Mouse (Mus musculus) liver, embryonic 12.5 days (tissue): ENCODE measurements at regions not wholly inside any gene's neighbourhood (a gene's known extent, or its start where the extent isn't known, plus 50 kb on each side); places are given as distances from the start of the nearest gene placed in this dataset.

Source experiments
- ATAC-seq: fragments of 200-750 bp; cut with Nextera tagmentation; 2 replicates; pipeline ENCODE4 v1.8.0; 2017; ENCODE audit warnings: moderate number of reproducible peaks, mild to moderate bottlenecking, moderate library complexity
- H3K27ac ChIP-seq: fragments of 300-500 bp; sonication (generic); 2 replicates; pipeline ENCODE4 v1.5.1; 2016; ENCODE audit warnings: mild to moderate bottlenecking
- H3K27me3 ChIP-seq: fragments of 300-500 bp; sonication (generic); replicated peaks from 2 replicates; pipeline ENCODE4 v1.6.1; 2016; ENCODE audit warnings: mild to moderate bottlenecking, moderate library complexity
- H3K36me3 ChIP-seq: fragments of 300-500 bp; sonication (generic); 2 replicates; pipeline ENCODE4 v1.6.1; 2016; ENCODE audit warnings: mild to moderate bottlenecking, moderate library complexity
- H3K4me1 ChIP-seq: fragments of 300-500 bp; sonication (generic); 2 replicates; pipeline ENCODE4 v1.6.1; 2016
- H3K4me2 ChIP-seq: fragments of 300-500 bp; sonication (generic); 2 replicates; pipeline ENCODE4 v1.6.1; 2016; ENCODE audit warnings: mild to moderate bottlenecking, moderate library complexity
- H3K4me3 ChIP-seq: fragments of 300-500 bp; sonication (generic); 2 replicates; pipeline ENCODE4 v1.5.1; 2016; ENCODE audit warnings: mild to moderate bottlenecking, moderate library complexity
- H3K9ac ChIP-seq: fragments of 300-500 bp; sonication (generic); 2 replicates; pipeline ENCODE4 v1.6.1; 2016; ENCODE audit warnings: mild to moderate bottlenecking, moderate library complexity
- H3K9me3 ChIP-seq: fragments of 300-500 bp; sonication (generic); replicated peaks from 2 replicates; pipeline ENCODE4 v1.6.1; 2016; ENCODE audit warnings: mild to moderate bottlenecking, moderate library complexity
- WGBS: fragments of 180-500 bp; shearing (Covaris S2); methylation state at CpG from one replicate; pipeline ENCODE4 v1.1.7; 2016; ENCODE audit not compliant: insufficient replicate concordance; 5-methylcytosine and 5-hydroxymethylcytosine counted together

- H3K4me1 ChIP-seq, result no peaks in the 10 kb centered on the region
- WGBS, result 67% methylated on average over 1 of the region's 1 CpGs
Observed at GRCm38 (mm10) chr17:48592457-48592856, 137.8 kb downstream of the Unc5cl start.

DNA sequence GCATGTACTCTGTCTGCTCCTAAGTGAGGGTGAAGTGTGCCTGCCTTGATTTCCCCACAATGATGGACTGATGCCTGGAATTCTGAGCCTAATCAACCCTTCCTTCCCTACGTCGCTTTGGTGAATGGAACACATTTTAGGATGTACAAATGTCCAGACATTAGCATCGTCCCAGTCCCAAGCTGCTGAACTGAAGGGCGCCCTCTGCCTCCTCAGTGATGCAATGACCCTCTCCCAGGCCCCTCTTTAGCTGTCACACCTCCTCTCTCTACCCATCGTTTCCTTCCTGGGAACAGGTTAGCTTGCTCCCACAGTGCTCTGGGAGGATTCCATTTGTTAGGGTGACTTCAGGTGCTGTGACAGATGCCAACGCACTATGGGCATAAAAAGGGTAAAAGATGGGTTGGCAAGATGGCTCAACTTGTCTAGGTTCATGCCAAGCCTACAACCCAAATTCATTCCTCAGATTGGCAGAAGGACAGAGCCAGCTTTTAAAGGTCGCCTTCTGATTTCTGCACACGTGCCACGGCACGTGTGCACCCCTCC is 140.8 kb downstream of the Unc5cl start:
- Histone ChIP-seq H3K36me3 (no peaks in the 10 kb centered on the region), H3K4me3 (no peak overlapping the region), H3K9ac (no peak overlapping the region), H3K4me2 (no peak overlapping the region), H3K27ac (no peak overlapping the region), H3K27me3 (no peaks in the 10 kb centered on the region), H3K9me3 (0 out of 2 replicates have a peak, but pooled peaks cover 5% of the 10 kb centered on the region), H3K4me1 (no peaks in the 10 kb centered on the region)
- WGBS, result 65% methylated on average over 10 of the region's 10 CpGs
- no peak for ATAC-seq

More at GRCm38 (mm10) chr17:48592457-48592856, 137.8 kb downstream of the Unc5cl start:
- Histone ChIP-seq H3K27ac (no peak overlapping the region), H3K4me2 (no peak overlapping the region), H3K9me3 (0 out of 2 replicates have a peak, but pooled peaks cover 3% of the 10 kb centered on the region), H3K27me3 (no peaks in the 10 kb centered on the region), H3K9ac (no peak overlapping the region), H3K36me3 (no peaks in the 10 kb centered on the region), H3K4me3 (no peak overlapping the region)
- no peak for ATAC-seq

DNA sequence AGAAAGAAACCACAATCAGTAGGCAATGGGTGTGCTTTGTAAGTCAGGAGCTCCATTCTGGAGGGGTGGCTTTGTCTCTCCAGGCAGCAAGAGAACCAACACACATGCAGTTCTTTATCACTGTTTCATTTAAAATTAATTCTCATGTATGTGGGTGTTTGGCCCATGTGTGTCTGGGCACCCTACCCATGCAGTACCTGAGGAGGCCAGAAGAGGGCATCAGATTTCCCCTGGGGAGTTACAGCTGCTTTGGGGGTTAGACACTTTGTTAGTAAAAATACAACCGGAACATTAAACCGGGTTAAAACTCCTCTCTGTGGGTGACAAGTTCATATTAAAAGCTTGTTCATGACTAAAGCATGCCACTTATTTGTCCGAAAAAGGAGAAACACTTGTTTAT is 141.7 kb downstream of the Unc5cl start:
- Histone ChIP-seq H3K4me3 (no peak overlapping the region), H3K27me3 (no peaks in the 10 kb centered on the region), H3K27ac (no peak overlapping the region), H3K9me3 (0 out of 2 replicates have a peak, but pooled peaks cover 5% of the 10 kb centered on the region), H3K36me3 (no peaks in the 10 kb centered on the region), H3K4me1 (no peaks in the 10 kb centered on the region), H3K9ac (no peak overlapping the region), H3K4me2 (no peak overlapping the region)
- ATAC-seq, result no peak
- 74% methylated on average over 3 of the region's 3 CpGs for WGBS

GRCm38 (mm10) chr17:48597301-48597700 is 142.6 kb downstream of the Unc5cl start:
- Histone ChIP-seq H3K27ac (no peak overlapping the region), H3K9ac (no peak overlapping the region), H3K4me2 (no peak overlapping the region), H3K36me3 (no peaks in the 10 kb centered on the region), H3K4me1 (no peaks in the 10 kb centered on the region), H3K27me3 (0 out of 2 replicates have a peak, but pooled peaks cover 4% of the 10 kb centered on the region), H3K4me3 (no peak overlapping the region), H3K9me3 (0 out of 2 replicates have a peak, but pooled peaks cover 5% of the 10 kb centered on the region)
- WGBS, result 79% methylated on average over 1 of the region's 1 CpGs
- no peak for ATAC-seq

DNA sequence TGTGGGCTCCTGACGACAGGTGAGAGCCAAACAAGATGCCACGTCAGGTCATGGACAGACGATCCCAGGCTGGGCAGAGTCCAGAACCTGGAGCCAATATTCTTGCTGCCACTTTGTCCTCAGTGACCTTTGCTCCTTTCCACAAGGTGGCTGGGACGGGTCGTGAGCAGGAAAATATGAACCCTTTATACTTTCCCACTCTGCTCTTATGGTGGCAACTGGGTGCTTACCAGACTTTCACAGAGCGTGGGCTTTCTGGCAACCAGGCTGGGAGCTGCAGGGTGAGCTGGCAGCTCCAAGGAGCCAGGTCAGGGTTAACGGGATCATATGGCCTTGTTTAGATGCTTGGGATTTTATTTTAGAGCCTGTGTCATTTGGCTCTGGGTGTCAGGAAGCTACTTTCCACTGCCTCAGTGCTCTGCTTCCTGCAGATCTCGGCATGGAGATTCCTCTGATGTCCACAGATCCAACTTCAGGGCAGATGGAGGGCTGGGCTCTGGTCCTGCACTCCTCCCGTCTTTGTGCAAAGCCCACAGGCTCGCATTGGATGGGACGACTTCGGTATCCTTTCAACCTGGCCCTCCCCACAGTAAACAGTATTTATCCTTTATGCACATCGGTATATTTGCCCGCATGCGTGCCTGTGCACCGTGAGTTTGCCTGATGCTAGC is 143.9 kb downstream of the Unc5cl start:
- Histone ChIP-seq H3K9ac (no peak overlapping the region), H3K27me3 (0 out of 2 replicates have a peak, but pooled peaks cover 4% of the 10 kb centered on the region), H3K27ac (no peak overlapping the region), H3K4me3 (no peak overlapping the region), H3K9me3 (0 out of 2 replicates have a peak, but pooled peaks cover 5% of the 10 kb centered on the region), H3K36me3 (no peaks in the 10 kb centered on the region), H3K4me2 (no peak overlapping the region), H3K4me1 (no peaks in the 10 kb centered on the region)
- 71% methylated on average over 16 of the region's 16 CpGs for WGBS
- ATAC-seq, result no peak

GRCm38 (mm10) chr17:48600176-48600575 is 145.5 kb downstream of the Unc5cl start:
- Histone ChIP-seq H3K36me3 (no peaks in the 10 kb centered on the region), H3K9ac (no peak overlapping the region), H3K9me3 (0 out of 2 replicates have a peak, but pooled peaks cover 5% of the 10 kb centered on the region), H3K4me3 (no peak overlapping the region), H3K27ac (no peak overlapping the region), H3K4me1 (no peaks in the 10 kb centered on the region), H3K27me3 (0 out of 2 replicates have a peak, but pooled peaks cover 4% of the 10 kb centered on the region), H3K4me2 (no peak overlapping the region)
- ATAC-seq, result no peak
- WGBS, result 59% methylated on average over 6 of the region's 6 CpGs

GRCm38 (mm10) chr17:48602554-48602953 is 147.9 kb downstream of the Unc5cl start:
- no peak overlapping the region for H3K4me3 ChIP-seq
- H3K9ac ChIP-seq, result no peak overlapping the region
- H3K27me3 ChIP-seq, result 0 out of 2 replicates have a peak, but pooled peaks cover 4% of the 10 kb centered on the region
- no peak for ATAC-seq
- WGBS, result 4% methylated on average over 6 of the region's 6 CpGs
- no peaks in the 10 kb centered on the region for H3K4me1 ChIP-seq
- no peaks in the 10 kb centered on the region for H3K36me3 ChIP-seq
- H3K9me3 ChIP-seq, result 0 out of 2 replicates have a peak, but pooled peaks cover under 1% of the 10 kb centered on the region
- no peak overlapping the region for H3K4me2 ChIP-seq
- H3K27ac ChIP-seq, result no peak overlapping the region

GRCm38 (mm10) chr17:48606767-48607166 is 152.1 kb downstream of the Unc5cl start:
- H3K27ac ChIP-seq, result no peak overlapping the region
- no peaks in the 10 kb centered on the region for H3K36me3 ChIP-seq
- no peaks in the 10 kb centered on the region for H3K4me1 ChIP-seq
- H3K4me3 ChIP-seq, result no peak overlapping the region
- no peaks in the 10 kb centered on the region for H3K9me3 ChIP-seq
- 75% methylated on average over 4 of the region's 4 CpGs for WGBS
- H3K9ac ChIP-seq, result no peak overlapping the region
- no peak overlapping the region for H3K4me2 ChIP-seq
- no peak for ATAC-seq
- 0 out of 2 replicates have a peak, but pooled peaks cover under 1% of the 10 kb centered on the region for H3K27me3 ChIP-seq

DNA sequence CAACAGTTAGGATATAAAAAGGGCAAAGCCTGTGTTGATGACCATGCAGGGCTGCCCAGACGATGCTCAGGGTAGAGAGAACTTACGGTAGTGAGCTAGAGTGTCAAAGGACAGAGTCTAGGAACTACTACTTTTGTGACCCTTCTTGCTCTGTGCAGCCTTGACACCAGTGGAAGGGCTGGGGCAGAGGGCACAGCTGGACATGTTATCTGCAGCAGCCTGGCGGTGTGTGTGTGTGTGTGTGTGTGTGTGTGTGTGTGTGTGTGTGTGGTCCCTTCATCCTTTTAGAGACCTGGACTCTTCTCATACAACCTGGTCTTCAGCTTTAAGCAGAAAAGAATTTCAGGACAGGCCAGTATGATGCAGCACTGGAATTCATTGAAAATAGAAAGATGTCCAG is 153.6 kb downstream of the Unc5cl start:
- ATAC-seq, result no peak
- no peak overlapping the region for H3K4me3 ChIP-seq

GRCm38 (mm10) chr17:48610107-48610506 is 155.4 kb downstream of the Unc5cl start:
- WGBS, result 77% methylated on average over 10 of the region's 10 CpGs
- H3K4me2 ChIP-seq, result no peak overlapping the region
- H3K27me3 ChIP-seq, result no peaks in the 10 kb centered on the region
- no peaks in the 10 kb centered on the region for H3K4me1 ChIP-seq
- H3K4me3 ChIP-seq, result no peak overlapping the region
- H3K36me3 ChIP-seq, result no peaks in the 10 kb centered on the region
- no peak for ATAC-seq
- H3K27ac ChIP-seq, result no peak overlapping the region
- 0 out of 2 replicates have a peak, but pooled peaks cover 5% of the 10 kb centered on the region for H3K9me3 ChIP-seq
- no peak overlapping the region for H3K9ac ChIP-seq

More for the DNA sequence above, 153.6 kb downstream of the Unc5cl start:
- no peaks in the 10 kb centered on the region for H3K4me1 ChIP-seq
- no peak overlapping the region for H3K9ac ChIP-seq
- no peaks in the 10 kb centered on the region for H3K9me3 ChIP-seq
- WGBS, result 65% methylated on average over 3 of the region's 3 CpGs
- H3K27me3 ChIP-seq, result no peaks in the 10 kb centered on the region
- H3K4me2 ChIP-seq, result no peak overlapping the region
- H3K27ac ChIP-seq, result no peak overlapping the region
- H3K36me3 ChIP-seq, result no peaks in the 10 kb centered on the region

DNA sequence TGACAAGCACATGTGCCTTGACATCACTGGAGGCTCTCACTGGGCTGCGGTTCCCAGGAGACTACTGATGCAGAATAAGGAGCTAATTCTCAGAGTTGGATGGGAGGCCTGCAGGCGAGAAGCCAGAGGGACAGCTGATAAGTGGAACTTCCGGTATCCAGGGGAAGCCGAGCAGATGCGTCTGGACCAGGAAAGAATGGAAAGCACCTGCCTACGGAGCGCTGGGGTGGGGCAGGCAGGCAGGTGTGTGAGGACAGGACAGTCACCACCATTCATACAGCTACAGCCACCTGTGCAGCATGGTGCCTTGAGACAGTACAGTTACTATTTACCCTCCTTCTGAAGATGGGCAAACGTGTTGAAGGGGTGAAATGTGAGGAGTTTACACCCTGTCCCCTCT is 156.1 kb downstream of the Unc5cl start:
- no peak for ATAC-seq
- 73% methylated on average over 8 of the region's 8 CpGs for WGBS

DNA sequence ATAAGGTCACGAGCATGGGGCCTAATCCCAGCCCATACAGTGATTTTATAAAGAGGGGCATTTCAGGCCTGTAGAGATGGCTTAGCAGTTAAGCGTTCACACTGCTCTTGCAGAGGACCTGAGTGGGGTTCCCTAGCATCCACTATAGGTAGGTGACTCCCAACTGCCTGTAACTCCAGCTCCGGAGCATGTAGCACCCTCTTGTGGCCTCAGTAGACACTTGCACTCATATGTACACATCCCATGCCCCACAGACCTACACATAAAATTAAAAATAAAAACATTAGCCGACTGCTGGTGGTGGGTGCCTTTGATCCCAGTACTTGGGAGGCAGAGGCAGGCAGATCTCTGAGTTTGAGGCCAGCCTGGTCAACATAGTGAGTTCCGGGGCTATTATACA is 158.8 kb downstream of the Unc5cl start:
- Histone ChIP-seq H3K27me3 (no peaks in the 10 kb centered on the region), H3K9me3 (0 out of 2 replicates have a peak, but pooled peaks cover 5% of the 10 kb centered on the region), H3K4me3 (no peak overlapping the region), H3K36me3 (no peaks in the 10 kb centered on the region), H3K4me2 (no peak overlapping the region), H3K27ac (no peak overlapping the region), H3K4me1 (no peaks in the 10 kb centered on the region), H3K9ac (no peak overlapping the region)
- WGBS, result 70% methylated on average over 5 of the region's 5 CpGs
- ATAC-seq, result no peak

More for the DNA sequence above, 156.1 kb downstream of the Unc5cl start:
- H3K4me1 ChIP-seq, result no peaks in the 10 kb centered on the region
- no peak overlapping the region for H3K4me2 ChIP-seq
- 0 out of 2 replicates have a peak, but pooled peaks cover 5% of the 10 kb centered on the region for H3K9me3 ChIP-seq
- H3K36me3 ChIP-seq, result no peaks in the 10 kb centered on the region
- H3K9ac ChIP-seq, result no peak overlapping the region
- H3K4me3 ChIP-seq, result no peak overlapping the region
- H3K27ac ChIP-seq, result no peak overlapping the region
- no peaks in the 10 kb centered on the region for H3K27me3 ChIP-seq
